Mouse (Mus musculus) midbrain, embryonic 14.5 days (tissue): ENCODE data around the gene Atg16l1. TPM values are rescaled to one million over a fixed set of nuclear protein-coding genes. Genes with fewer than 3 reads are reported as not detected.
"Not testable (repeated sequence)": the region's sequence is repeated elsewhere in the genome, so short reads cannot be mapped to it uniquely, and the experiment has no call there.

Source experiments
- ATAC-seq: fragments of 200-750 bp; cut with Nextera tagmentation; 2 replicates; pipeline ENCODE4 v1.8.0; 2017; ENCODE audit warnings: moderate number of reproducible peaks, moderate library complexity; ENCODE audit not compliant: low FRiP score, low TSS enrichment
- DNase-seq: peaks from one replicate; pipeline ENCODE4 v3.0.0-alpha.2; 2015
- H3K27ac ChIP-seq: fragments of 300-500 bp; sonication (generic); replicated peaks from 2 replicates; pipeline ENCODE4 v1.5.1; 2014; ENCODE audit warnings: mild to moderate bottlenecking, low read depth, low read length, moderate library complexity
- H3K27me3 ChIP-seq: fragments of 300-500 bp; sonication (generic); 2 replicates; pipeline ENCODE4 v1.6.1; 2014; ENCODE audit warnings: low read length, control low read depth, mixed read lengths; ENCODE audit not compliant: control insufficient read depth, insufficient read depth
- H3K36me3 ChIP-seq: fragments of 300-500 bp; sonication (generic); 2 replicates; pipeline ENCODE4 v1.6.1; 2014; ENCODE audit warnings: low read length, control low read depth; ENCODE audit not compliant: control insufficient read depth, insufficient read depth
- H3K4me1 ChIP-seq: fragments of 300-500 bp; sonication (generic); 2 replicates; pipeline ENCODE4 v1.6.1; 2014; ENCODE audit warnings: mild to moderate bottlenecking, antibody characterized with exemption, low read length, control low read depth; ENCODE audit not compliant: control insufficient read depth, insufficient read depth
- H3K4me2 ChIP-seq: fragments of 300-500 bp; sonication (generic); 2 replicates; pipeline ENCODE4 v1.6.1; 2014; ENCODE audit warnings: mild to moderate bottlenecking, low read length, moderate library complexity
- H3K4me3 ChIP-seq: fragments of 300-500 bp; sonication (generic); replicated peaks from 2 replicates; pipeline ENCODE4 v1.5.1; 2014; ENCODE audit warnings: low read depth, low read length
- H3K9ac ChIP-seq: fragments of 300-500 bp; sonication (generic); replicated peaks from 2 replicates; pipeline ENCODE4 v1.6.1; 2014; ENCODE audit warnings: mild to moderate bottlenecking, low read length, moderate library complexity
- H3K9me3 ChIP-seq: fragments of 300-500 bp; sonication (generic); 2 replicates; pipeline ENCODE4 v1.6.1; 2016; ENCODE audit warnings: low read length, control low read depth, mixed read lengths; ENCODE audit not compliant: control insufficient read depth
- WGBS: fragments of 180-500 bp; shearing (Covaris S2); extraction: QIAGEN DNeasy Blood & Tissue Kit; methylation state at CpG from one replicate; pipeline ENCODE4 v1.1.7; 2014; 5-methylcytosine and 5-hydroxymethylcytosine counted together
- polyA plus RNA-seq: library from polyadenylated mRNA; unstranded; fragments of >200 nt; fragmentation: Nextera tagmentation; extraction: Ambion mirVana; gene quantifications from 2 replicates; pipeline ENCODE4 v1.2.1, GENCODE M21; 2014

Gene Atg16l1
- polyA plus RNA-seq, 1 experiment from 2014 or later: 77.2 TPM

- no peaks in the 10 kb centered on the region for H3K9me3 ChIP-seq
- H3K9ac ChIP-seq: no peak overlapping the region
- ATAC-seq: no peak
- H3K36me3 ChIP-seq: no peaks in the 10 kb centered on the region
- no peaks in the 10 kb centered on the region for H3K27me3 ChIP-seq
- no peak overlapping the region for H3K4me3 ChIP-seq
- no peak overlapping the region for H3K4me2 ChIP-seq
- WGBS: 84% methylated on average over 10 of the region's 10 CpGs
- H3K4me1 ChIP-seq: no peaks in the 10 kb centered on the region
- H3K27ac ChIP-seq: no peak overlapping the region
- DNase-seq: no peak
Measured at GRCm38 (mm10) chr1:87812061-87812460, 56.4 kb downstream of the Atg16l1 start.

- DNase-seq (no peak), ATAC-seq (no peak)
- H3K4me1 ChIP-seq: no peaks in the 10 kb centered on the region
- no peaks in the 10 kb centered on the region for H3K27me3 ChIP-seq
- whole genome bisulfite sequencing: 74% methylated on average over 6 of the region's 6 CpGs
- H3K9ac ChIP-seq: no peak overlapping the region
- H3K4me2 ChIP-seq: no peak overlapping the region
- H3K27ac ChIP-seq: no peak overlapping the region
- no peaks in the 10 kb centered on the region for H3K36me3 ChIP-seq
- H3K9me3 ChIP-seq: no peaks in the 10 kb centered on the region
- H3K4me3 ChIP-seq: no peak overlapping the region
Measured at GRCm38 (mm10) chr1:87813155-87813554, 57.5 kb downstream of the Atg16l1 start.

- Histone ChIP-seq H3K27me3 (no peaks in the 10 kb centered on the region), H3K4me1 (no peaks in the 10 kb centered on the region), H3K4me2 (no peak overlapping the region), H3K9ac (no peak overlapping the region), H3K9me3 (no peaks in the 10 kb centered on the region), H3K4me3 (no peak overlapping the region), H3K36me3 (no peaks in the 10 kb centered on the region), H3K27ac (no peak overlapping the region)
- 83% methylated on average over 7 of the region's 7 CpGs for WGBS
- DNase-seq (no peak), ATAC-seq (no peak)
Measured at GRCm38 (mm10) chr1:87813681-87814080, 58.0 kb downstream of the Atg16l1 start.

- H3K36me3 ChIP-seq: no peaks in the 10 kb centered on the region
- no peak for ATAC-seq
- H3K4me3 ChIP-seq: no peak overlapping the region
- DNase-seq: no peak
- WGBS: 91% methylated on average over 10 of the region's 10 CpGs
- no peaks in the 10 kb centered on the region for H3K9me3 ChIP-seq
- H3K4me2 ChIP-seq: no peak overlapping the region
- H3K9ac ChIP-seq: no peak overlapping the region
- H3K27me3 ChIP-seq: no peaks in the 10 kb centered on the region
- H3K27ac ChIP-seq: no peak overlapping the region
- H3K4me1 ChIP-seq: no peaks in the 10 kb centered on the region
Measured at GRCm38 (mm10) chr1:87824420-87824995, 68.8 kb downstream of the Atg16l1 start.

GRCm38 (mm10) chr1:87825281-87825680 lies 69.6 kb downstream of the Atg16l1 start:
- Histone ChIP-seq H3K9ac (no peak overlapping the region), H3K27me3 (no peaks in the 10 kb centered on the region), H3K4me2 (no peak overlapping the region), H3K9me3 (no peaks in the 10 kb centered on the region), H3K27ac (no peak overlapping the region), H3K4me3 (no peak overlapping the region), H3K4me1 (no peaks in the 10 kb centered on the region), H3K36me3 (no peaks in the 10 kb centered on the region)
- DNase-seq: no peak
- WGBS: 86% methylated on average over 5 of the region's 5 CpGs
- ATAC-seq: no peak

- no peak for ATAC-seq
- no peaks in the 10 kb centered on the region for H3K27me3 ChIP-seq
- no peaks in the 10 kb centered on the region for H3K9me3 ChIP-seq
- no peak overlapping the region for H3K4me2 ChIP-seq
- no peak overlapping the region for H3K4me3 ChIP-seq
- no peaks in the 10 kb centered on the region for H3K4me1 ChIP-seq
- no peak for DNase-seq
- WGBS: 89% methylated on average over 6 of the region's 6 CpGs
- H3K36me3 ChIP-seq: no peaks in the 10 kb centered on the region
- H3K27ac ChIP-seq: no peak overlapping the region
- H3K9ac ChIP-seq: no peak overlapping the region
Measured at GRCm38 (mm10) chr1:87825991-87826390, 70.3 kb downstream of the Atg16l1 start.

- Histone ChIP-seq H3K4me1 (no peaks in the 10 kb centered on the region), H3K27ac (no peak overlapping the region), H3K27me3 (no peaks in the 10 kb centered on the region), H3K9me3 (no peaks in the 10 kb centered on the region), H3K9ac (no peak overlapping the region), H3K36me3 (no peaks in the 10 kb centered on the region), H3K4me2 (no peak overlapping the region), H3K4me3 (no peak overlapping the region)
- 63% methylated on average over 2 of the region's 2 CpGs for WGBS
- ATAC-seq: no peak
- no peak for DNase-seq
Measured at GRCm38 (mm10) chr1:87826474-87826873, 70.8 kb downstream of the Atg16l1 start.

GRCm38 (mm10) chr1:87827476-87827875 lies 71.8 kb downstream of the Atg16l1 start:
- H3K27ac ChIP-seq, H3K4me2 ChIP-seq, ATAC-seq, H3K4me1 ChIP-seq, H3K9ac ChIP-seq, H3K4me3 ChIP-seq, H3K27me3 ChIP-seq, DNase-seq, H3K36me3 ChIP-seq, H3K9me3 ChIP-seq: not testable (repeated sequence)
- WGBS: 83% methylated on average over 1 of the region's 1 CpGs

- no peak overlapping the region for H3K4me2 ChIP-seq
- no peaks in the 10 kb centered on the region for H3K27me3 ChIP-seq
- no peak overlapping the region for H3K9ac ChIP-seq
- no peaks in the 10 kb centered on the region for H3K36me3 ChIP-seq
- DNase-seq: no peak
- WGBS: 80% methylated on average over 9 of the region's 9 CpGs
- no peak overlapping the region for H3K27ac ChIP-seq
- H3K4me3 ChIP-seq: no peak overlapping the region
- H3K4me1 ChIP-seq: no peaks in the 10 kb centered on the region
- H3K9me3 ChIP-seq: no peaks in the 10 kb centered on the region
- ATAC-seq: no peak
Measured at GRCm38 (mm10) chr1:87828185-87828584, 72.5 kb downstream of the Atg16l1 start.
